Mouse (Mus musculus) forebrain, postnatal 0 days (tissue): ENCODE measurements around the gene Olfr314. TPM values are rescaled to one million over a fixed set of nuclear protein-coding genes. Genes with fewer than 3 reads are reported as not detected.
"Not testable (repeated sequence)": the region's sequence is repeated elsewhere in the genome, so short reads cannot be mapped to it uniquely, and the experiment has no call there.

Experiments
- ATAC-seq: fragments of 200-750 bp; cut with Nextera tagmentation; 2 replicates; pipeline ENCODE4 v1.8.0; 2017; ENCODE audit warnings: mild to moderate bottlenecking, moderate library complexity
- DNase-seq: peaks from one replicate; pipeline ENCODE4 v3.0.0-alpha.2; 2015
- H3K27ac ChIP-seq: fragments of 300-500 bp; sonication (generic); 2 replicates; pipeline ENCODE4 v1.5.1; 2014; ENCODE audit warnings: low read depth, mild to moderate bottlenecking, antibody characterized with exemption, low read length, moderate library complexity, mixed read lengths
- H3K27me3 ChIP-seq: fragments of 300-500 bp; sonication (generic); 2 replicates; pipeline ENCODE4 v1.6.1; 2014; ENCODE audit warnings: mild to moderate bottlenecking, low read length, mixed read lengths; ENCODE audit not compliant: insufficient read depth
- H3K36me3 ChIP-seq: fragments of 300-500 bp; sonication (generic); 2 replicates; pipeline ENCODE4 v1.6.1; 2014; ENCODE audit warnings: mild to moderate bottlenecking, moderate library complexity; ENCODE audit not compliant: insufficient read depth
- H3K4me1 ChIP-seq: fragments of 300-500 bp; sonication (generic); 2 replicates; pipeline ENCODE4 v1.6.1; 2014; ENCODE audit warnings: antibody characterized with exemption; ENCODE audit not compliant: insufficient read depth
- H3K4me2 ChIP-seq: fragments of 300-500 bp; sonication (generic); 2 replicates; pipeline ENCODE4 v1.6.1; 2014; ENCODE audit warnings: low read depth, mild to moderate bottlenecking, moderate library complexity
- H3K4me3 ChIP-seq: fragments of 300-500 bp; sonication (generic); 2 replicates; pipeline ENCODE4 v1.5.1; 2014; ENCODE audit warnings: low read depth, low read length, mixed read lengths
- H3K9ac ChIP-seq: fragments of 300-500 bp; sonication (generic); 2 replicates; pipeline ENCODE4 v1.6.1; 2014; ENCODE audit warnings: mild to moderate bottlenecking
- H3K9me3 ChIP-seq: fragments of 300-500 bp; sonication (generic); 2 replicates; pipeline ENCODE4 v1.6.1; 2016; ENCODE audit warnings: low read length
- CTCF ChIP-seq: sonication (generic); IDR thresholded peaks from 2 replicates; pipeline ENCODE4 v1.5.1; 2016; ENCODE audit warnings: antibody characterized with exemption, control low read depth, low read depth
- WGBS: fragments of 180-500 bp; shearing (Covaris S2); extraction: QIAGEN DNeasy Blood & Tissue Kit; methylation state at CpG from one replicate; pipeline ENCODE4 v1.1.7; 2014; 5-methylcytosine and 5-hydroxymethylcytosine counted together
- polyA plus RNA-seq: library from polyadenylated mRNA; unstranded; fragments of >200 nt; fragmentation: Nextera tagmentation; extraction: Ambion mirVana; gene quantifications from 2 replicates; pipeline ENCODE4 v1.2.1, GENCODE M21; 2015
- total RNA-seq: library from RNA; depleted of rRNA; stranded (reverse); fragments of >200 nt; gene quantifications from 2 replicates; pipeline ENCODE4 v1.2.3, GENCODE M21; 2014

Gene Olfr314
- total and polyA plus RNA-seq, 2 experiments from 2014 or later = not detected

- no peak within 1 kb of the TSS for H3K4me3 ChIP-seq
- TF ChIP-seq CTCF = no peak
- DNase-seq = peak; percentile 58
- peak within 1 kb of the TSS; percentile 11; the same call in 1 of the 2 replicates for H3K4me2 ChIP-seq
- H3K9me3 ChIP-seq = no peaks in the 10 kb centered on the region
- H3K4me1 ChIP-seq = no peaks in the 10 kb centered on the region
- peak; percentile 77 for ATAC-seq
- H3K27ac ChIP-seq = no peak within 1 kb of the TSS
- no peaks in the 10 kb centered on the region for H3K27me3 ChIP-seq
- no peaks in the 10 kb centered on the region for H3K36me3 ChIP-seq
- WGBS = 29% methylated on average over 14 of the region's 14 CpGs
- H3K9ac ChIP-seq = no peak within 1 kb of the TSS
Measured at GRCm38 (mm10) chr11:58801558-58802228, 18.9 kb downstream of the Olfr314 start, which contains the start of gene Fam183b. TSS of gene Fam183b (minus strand) at chr11:58801960.

- Histone ChIP-seq H3K27ac (no peak overlapping the region), H3K4me2 (no peak overlapping the region), H3K9ac (no peak overlapping the region), H3K9me3 (no peaks in the 10 kb centered on the region), H3K27me3 (no peaks in the 10 kb centered on the region), H3K4me1 (no peaks in the 10 kb centered on the region), H3K36me3 (no peaks in the 10 kb centered on the region), H3K4me3 (no peak overlapping the region)
- ATAC-seq (no peak), DNase-seq (no peak)
- 82% methylated on average over 4 of the region's 4 CpGs for WGBS
- TF ChIP-seq CTCF = no peak
Measured at GRCm38 (mm10) chr11:58803871-58804270, 21.1 kb downstream of the Olfr314 start.

- H3K27me3 ChIP-seq = no peaks in the 10 kb centered on the region
- H3K36me3 ChIP-seq = no peaks in the 10 kb centered on the region
- no peak for ATAC-seq
- no peaks in the 10 kb centered on the region for H3K9me3 ChIP-seq
- TF ChIP-seq CTCF = no peak
- H3K4me3 ChIP-seq = no peak overlapping the region
- WGBS = 82% methylated on average over 2 of the region's 2 CpGs
- H3K27ac ChIP-seq = no peak overlapping the region
- no peak overlapping the region for H3K4me2 ChIP-seq
- H3K4me1 ChIP-seq = no peaks in the 10 kb centered on the region
- no peak for DNase-seq
- H3K9ac ChIP-seq = no peak overlapping the region
Measured at GRCm38 (mm10) chr11:58804393-58804792, 21.6 kb downstream of the Olfr314 start.

- Histone ChIP-seq H3K27me3 (no peaks in the 10 kb centered on the region), H3K9ac (no peak overlapping the region), H3K27ac (no peak overlapping the region), H3K4me1 (no peaks in the 10 kb centered on the region), H3K36me3 (no peaks in the 10 kb centered on the region), H3K4me2 (no peak overlapping the region), H3K4me3 (no peak overlapping the region), H3K9me3 (no peaks in the 10 kb centered on the region)
- peak; percentile 39 for TF ChIP-seq CTCF
- ATAC-seq = no peak
- DNase-seq = no peak
- 3% methylated on average over 1 of the region's 1 CpGs for whole genome bisulfite sequencing
Measured at GRCm38 (mm10) chr11:58812001-58812400, 29.2 kb downstream of the Olfr314 start.

- DNase-seq, H3K36me3 ChIP-seq, H3K27me3 ChIP-seq, ATAC-seq, H3K4me3 ChIP-seq, H3K4me1 ChIP-seq, H3K27ac ChIP-seq, H3K4me2 ChIP-seq, H3K9me3 ChIP-seq, H3K9ac ChIP-seq: not testable (repeated sequence)
- WGBS = 63% methylated on average over 1 of the region's 1 CpGs
Measured at GRCm38 (mm10) chr11:58814700-58815099, 31.9 kb downstream of the Olfr314 start, which contains the start of gene Olfr313. TSS of gene Olfr313 (plus strand) at chr11:58815000.

GRCm38 (mm10) chr11:58815676-58816075, 32.9 kb downstream of the Olfr314 start:
- H3K4me1 ChIP-seq = no peaks in the 10 kb centered on the region
- no peak for ATAC-seq
- H3K36me3 ChIP-seq = no peaks in the 10 kb centered on the region
- H3K9me3 ChIP-seq = no peaks in the 10 kb centered on the region
- H3K27me3 ChIP-seq = no peaks in the 10 kb centered on the region
- H3K4me2 ChIP-seq = no peak overlapping the region
- no peak overlapping the region for H3K9ac ChIP-seq
- WGBS = 95% methylated on average over 1 of the region's 1 CpGs
- H3K4me3 ChIP-seq = no peak overlapping the region
- H3K27ac ChIP-seq = no peak overlapping the region
- TF ChIP-seq CTCF = no peak
- DNase-seq = no peak

- H3K27me3 ChIP-seq, H3K27ac ChIP-seq, H3K9ac ChIP-seq, H3K4me3 ChIP-seq, H3K9me3 ChIP-seq, H3K4me2 ChIP-seq, H3K4me1 ChIP-seq, ATAC-seq, H3K36me3 ChIP-seq, DNase-seq: not testable (repeated sequence)
Measured at GRCm38 (mm10) chr11:58828937-58829336, 46.2 kb downstream of the Olfr314 start, which contains the start of gene Olfr312. TSS of gene Olfr312 (plus strand) at chr11:58829237.
